Mouse (Mus musculus) myocyte (in vitro differentiated cells): ENCODE results near the gene Carnmt1. TPM values are rescaled to one million over a fixed set of nuclear protein-coding genes. Genes with fewer than 3 reads are reported as not detected.
A peak's percentile ranks its signal among the peaks of the same experiment; 100 is the strongest.

Source experiments
- H3K27me3 ChIP-seq: one replicate; pipeline ENCODE4 v1.6.1; 2011; ENCODE audit not compliant: control insufficient read depth, insufficient read depth, insufficient read length
- H3K36me3 ChIP-seq: one replicate; pipeline ENCODE4 v1.6.1; 2011; ENCODE audit not compliant: control insufficient read depth, insufficient read depth
- H3K4me2 ChIP-seq: one replicate; pipeline ENCODE4 v1.6.1; 2011; ENCODE audit warnings: low read depth, control low read depth
- H3K4me3 ChIP-seq: one replicate; pipeline ENCODE4 v1.5.1; 2011; ENCODE audit warnings: mild to moderate bottlenecking, control low read depth, moderate library complexity
- H3K79me2 ChIP-seq: one replicate; pipeline ENCODE4 v1.6.1; 2011; ENCODE audit not compliant: control insufficient read depth, insufficient read depth
- H3ac ChIP-seq: one replicate; pipeline ENCODE4 v1.6.1; 2011; ENCODE audit not compliant: control insufficient read depth, insufficient read length
- CEBPB ChIP-seq: IDR thresholded peaks from 2 replicates; pipeline ENCODE4 v1.6.1; 2011; ENCODE audit warnings: mild to moderate bottlenecking, moderate library complexity; ENCODE audit not compliant: poor library complexity, insufficient read depth, severe bottlenecking
- E2F4 ChIP-seq: IDR thresholded peaks from one replicate; pipeline ENCODE4 v1.6.1; 2011; ENCODE audit warnings: mild to moderate bottlenecking, control low read depth, moderate library complexity; ENCODE audit not compliant: insufficient read depth
- MAX ChIP-seq: IDR thresholded peaks from one replicate; pipeline ENCODE4 v1.6.1; 2011; ENCODE audit warnings: low read depth, mild to moderate bottlenecking, control low read depth
- MYOD1 ChIP-seq, 3 experiments: IDR thresholded peaks; one replicate each; pipeline ENCODE4 v1.6.1; 2011; ENCODE audit warnings: control low read depth in 2 of 3, low read depth in 2 of 3, mild to moderate bottlenecking in 2 of 3, moderate library complexity in 1 of 3; ENCODE audit not compliant: insufficient read length in 2 of 3, control insufficient read depth in 1 of 3
- MYOG ChIP-seq, 3 experiments: IDR thresholded peaks; one replicate each; pipeline ENCODE4 v1.6.1; 2011; ENCODE audit warnings: control low read depth in 2 of 3, low read depth in 2 of 3, mild to moderate bottlenecking in 2 of 3; ENCODE audit not compliant: insufficient read length in 2 of 3, control insufficient read depth in 1 of 3, insufficient read depth in 1 of 3
- POLR2A ChIP-seq: IDR thresholded peaks from one replicate; pipeline ENCODE4 v1.6.1; 2011; ENCODE audit warnings: low read depth, mild to moderate bottlenecking, control low read depth, moderate library complexity; ENCODE audit not compliant: insufficient read length
- POLR2AphosphoS2 ChIP-seq: IDR thresholded peaks from one replicate; pipeline ENCODE4 v1.6.1; 2011; ENCODE audit warnings: low read depth, control low read depth; ENCODE audit not compliant: insufficient read length
- REST ChIP-seq: IDR thresholded peaks from one replicate; pipeline ENCODE4 v1.6.1; 2011; ENCODE audit warnings: mild to moderate bottlenecking, control low read depth, moderate library complexity; ENCODE audit not compliant: insufficient read depth, insufficient read length
- SRF ChIP-seq: IDR thresholded peaks from one replicate; pipeline ENCODE4 v1.6.1; 2011; ENCODE audit warnings: low read depth; ENCODE audit not compliant: control insufficient read depth, insufficient read length
- TCF12 ChIP-seq: IDR thresholded peaks from one replicate; pipeline ENCODE4 v1.6.1; 2011; ENCODE audit warnings: mild to moderate bottlenecking, control low read depth; ENCODE audit not compliant: poor library complexity, insufficient read depth, severe bottlenecking
- TCF3 ChIP-seq: IDR thresholded peaks from one replicate; pipeline ENCODE4 v1.6.1; 2011; ENCODE audit warnings: low read depth, control low read depth; ENCODE audit not compliant: insufficient read length
- USF1 ChIP-seq: IDR thresholded peaks from one replicate; pipeline ENCODE4 v1.6.1; 2011; ENCODE audit warnings: low read depth, mild to moderate bottlenecking, control low read depth, moderate library complexity
- polyA plus RNA-seq: library from polyadenylated mRNA; unstranded; fragments of >200 nt; fragmentation: generic; extraction: Trizol; gene quantifications from one replicate; pipeline ENCODE4 v1.2.1, GENCODE M21; 2012; ENCODE audit warnings: missing spikeins

Carnmt1 gene
- polyA plus RNA-seq, 1 experiment: 6.1 TPM

DNA sequence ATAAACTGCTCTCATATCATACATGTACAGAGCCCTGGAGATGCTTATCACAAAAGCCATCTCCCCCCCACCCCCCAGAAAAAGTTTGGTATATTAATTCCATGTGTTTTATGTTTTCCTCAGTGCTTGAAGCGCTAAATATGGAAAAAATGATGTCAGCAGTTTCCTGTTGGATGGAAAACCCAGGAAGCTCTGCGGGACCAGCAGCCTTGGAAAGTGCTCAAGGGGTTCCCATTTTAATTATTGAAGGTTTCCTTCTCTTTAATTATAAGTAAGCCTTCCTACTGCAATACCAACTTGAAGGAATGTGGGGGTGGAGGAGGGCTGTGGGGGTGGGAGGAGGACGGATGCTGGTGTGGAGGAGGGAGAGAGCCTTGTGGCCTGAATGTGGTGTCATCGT lies 29.6 kb upstream of the Carnmt1 start:
- H3K36me3 ChIP-seq: no peaks in the 10 kb centered on the region
- H3ac ChIP-seq: no peak overlapping the region
- TF ChIP-seq SRF (no peak), REST (no peak), E2F4 (no peak), POLR2AphosphoS2 (no peak), MAX (no peak), USF1 (no peak), MYOG (IDR thresholded peaks at IDR 0.05; ENCODE audit: control insufficient read depth in 1 of 3, insufficient read depth in 1 of 3, insufficient read length in 2 of 3, low read depth in 2 of 3) (no peak), CEBPB (no peak), TCF3 (no peak), MYOD1 (IDR thresholded peaks at IDR 0.05; ENCODE audit: control insufficient read depth in 1 of 3, insufficient read length in 2 of 3, low read depth in 2 of 3) (no peak), TCF12 (no peak), POLR2A (no peak)
- H3K27me3 ChIP-seq: no peaks in the 10 kb centered on the region
- no peak overlapping the region for H3K4me3 ChIP-seq
- H3K4me2 ChIP-seq: no peak overlapping the region
- no peaks in the 10 kb centered on the region for H3K79me2 ChIP-seq

DNA sequence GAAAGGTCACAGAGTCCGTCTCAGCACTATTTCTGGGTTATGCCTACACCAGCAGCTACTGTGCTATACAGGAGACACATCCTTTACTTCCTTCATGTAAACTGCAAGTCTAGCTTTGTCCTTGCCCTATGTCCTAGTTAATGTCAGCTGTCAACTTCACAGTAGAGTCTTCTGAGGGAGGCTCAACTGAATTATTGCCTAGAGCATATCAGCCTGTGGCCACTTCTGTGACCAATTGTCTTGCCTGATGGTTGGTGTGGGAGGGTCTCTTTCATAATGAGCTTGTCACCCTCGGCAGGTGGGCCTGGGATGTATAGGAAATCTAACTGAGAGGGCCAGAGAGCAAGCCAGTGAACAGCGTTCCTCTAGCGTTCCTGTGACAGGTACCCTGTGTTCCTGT lies 27.2 kb upstream of the Carnmt1 start:
- H3K4me3 ChIP-seq: no peak overlapping the region
- H3K79me2 ChIP-seq: no peaks in the 10 kb centered on the region
- TF ChIP-seq POLR2AphosphoS2: no peak
- no peak for TF ChIP-seq REST
- no peak for TF ChIP-seq MYOG (IDR thresholded peaks at IDR 0.05; ENCODE audit: control insufficient read depth in 1 of 3, insufficient read depth in 1 of 3, insufficient read length in 2 of 3, low read depth in 2 of 3)
- no peak for TF ChIP-seq CEBPB
- no peak for TF ChIP-seq E2F4
- TF ChIP-seq SRF: no peak
- no peak for TF ChIP-seq TCF12
- TF ChIP-seq MYOD1 (IDR thresholded peaks at IDR 0.05; ENCODE audit: control insufficient read depth in 1 of 3, insufficient read length in 2 of 3, low read depth in 2 of 3): no peak
- TF ChIP-seq USF1: no peak
- no peak for TF ChIP-seq TCF3

DNA sequence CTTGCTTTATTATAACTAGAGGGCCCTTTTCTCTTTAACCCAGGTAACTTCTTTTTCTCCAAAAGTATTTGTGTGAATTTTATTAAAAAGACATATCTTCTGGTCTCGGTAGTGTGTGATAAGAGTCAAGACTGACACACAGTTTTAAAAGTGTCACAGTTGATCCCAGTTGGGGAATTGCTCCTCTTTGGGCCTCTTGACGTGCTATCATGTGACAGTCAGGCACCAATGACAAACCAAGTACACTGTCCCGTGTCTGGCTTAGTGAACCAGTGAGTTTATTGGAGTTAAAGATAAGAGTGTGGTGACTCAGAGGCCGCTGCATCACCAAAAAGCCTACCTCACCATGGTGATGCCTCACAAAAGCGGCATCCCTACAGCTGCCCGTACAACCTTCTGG lies 26.5 kb upstream of the Carnmt1 start:
- H3ac ChIP-seq: no peak overlapping the region
- no peak for TF ChIP-seq TCF12
- TF ChIP-seq TCF3: no peak
- no peak for TF ChIP-seq SRF
- TF ChIP-seq E2F4: no peak
- no peak for TF ChIP-seq POLR2AphosphoS2
- no peak for TF ChIP-seq POLR2A
- TF ChIP-seq MAX: no peak
- no peak for TF ChIP-seq MYOG (IDR thresholded peaks at IDR 0.05; ENCODE audit: control insufficient read depth in 1 of 3, insufficient read depth in 1 of 3, insufficient read length in 2 of 3, low read depth in 2 of 3)
- no peak for TF ChIP-seq REST
- no peak for TF ChIP-seq CEBPB
- no peak for TF ChIP-seq MYOD1 (IDR thresholded peaks at IDR 0.05; ENCODE audit: control insufficient read depth in 1 of 3, insufficient read length in 2 of 3, low read depth in 2 of 3)
- TF ChIP-seq USF1: no peak
- H3K4me2 ChIP-seq: no peak overlapping the region
- H3K27me3 ChIP-seq: no peaks in the 10 kb centered on the region
- H3K4me3 ChIP-seq: no peak overlapping the region
- no peaks in the 10 kb centered on the region for H3K79me2 ChIP-seq
- no peaks in the 10 kb centered on the region for H3K36me3 ChIP-seq

More for the DNA sequence above, 27.2 kb upstream of the Carnmt1 start:
- Histone ChIP-seq H3K27me3 (no peaks in the 10 kb centered on the region), H3K36me3 (no peaks in the 10 kb centered on the region), H3K4me2 (no peak overlapping the region), H3ac (no peak overlapping the region)

DNA sequence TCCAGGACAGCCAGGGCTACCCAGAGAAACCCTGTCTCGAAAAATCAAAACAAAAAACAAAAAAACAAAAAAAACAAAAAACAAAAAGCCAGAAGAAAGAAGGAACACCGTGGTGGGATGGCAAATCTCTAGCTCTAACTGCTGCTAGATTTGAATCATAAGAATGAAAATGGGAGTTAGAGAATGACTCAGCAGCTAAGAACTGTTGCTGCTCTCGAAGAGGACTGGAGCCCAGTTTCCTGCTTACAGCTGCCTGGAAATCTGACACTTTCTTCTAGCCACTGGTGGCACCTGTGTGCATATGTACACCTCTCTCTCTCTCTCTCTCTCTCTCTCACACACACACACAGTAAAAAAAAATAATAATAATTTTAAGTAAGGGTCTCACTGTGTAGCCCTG lies 24.2 kb upstream of the Carnmt1 start:
- TF ChIP-seq POLR2AphosphoS2 (no peak), MYOD1 (IDR thresholded peaks at IDR 0.05; ENCODE audit: control insufficient read depth in 1 of 3, insufficient read length in 2 of 3, low read depth in 2 of 3) (peak in 1 of 3 experiments; percentile 12)
- Histone ChIP-seq H3K4me3 (no peak overlapping the region), H3K79me2 (no peaks in the 10 kb centered on the region), H3K27me3 (no peaks in the 10 kb centered on the region), H3ac (no peak overlapping the region), H3K4me2 (no peak overlapping the region), H3K36me3 (no peaks in the 10 kb centered on the region)

DNA sequence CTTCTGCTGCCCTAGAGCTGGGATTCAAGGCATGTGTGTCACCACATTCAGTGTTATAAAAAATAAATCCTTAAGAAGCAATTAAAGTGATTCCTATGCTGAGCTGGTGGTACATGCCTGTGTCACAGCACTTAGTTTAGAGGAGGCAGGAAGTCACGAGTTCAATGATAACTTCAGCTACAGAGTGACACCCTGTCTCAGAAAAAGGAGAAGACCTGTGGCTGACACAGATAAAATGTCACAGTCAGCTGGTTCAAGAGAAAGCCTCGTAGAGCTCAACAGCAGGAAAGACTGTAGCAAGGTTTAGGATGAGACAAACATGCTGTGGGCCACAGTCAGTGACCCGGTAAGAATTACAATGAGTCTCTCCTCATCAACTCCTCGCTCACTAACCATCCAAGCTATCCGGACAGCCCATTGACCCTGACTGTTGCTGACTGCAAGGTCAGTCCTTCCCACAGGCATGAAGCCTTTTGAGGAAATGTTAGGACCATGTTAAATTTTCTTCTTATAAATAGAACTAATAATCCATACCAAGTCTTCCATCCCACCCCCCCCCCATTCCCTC lies 23.6 kb upstream of the Carnmt1 start:
- Histone ChIP-seq H3K27me3 (no peaks in the 10 kb centered on the region), H3K4me2 (no peak overlapping the region)
- TF ChIP-seq POLR2A: no peak
- TF ChIP-seq E2F4: no peak
- TF ChIP-seq REST: no peak
- no peak for TF ChIP-seq MYOD1 (IDR thresholded peaks at IDR 0.05; ENCODE audit: control insufficient read depth in 1 of 3, insufficient read length in 2 of 3, low read depth in 2 of 3)
- TF ChIP-seq MAX: no peak
- TF ChIP-seq SRF: no peak
- no peak for TF ChIP-seq USF1
- TF ChIP-seq TCF12: no peak
- no peak for TF ChIP-seq MYOG (IDR thresholded peaks at IDR 0.05; ENCODE audit: control insufficient read depth in 1 of 3, insufficient read depth in 1 of 3, insufficient read length in 2 of 3, low read depth in 2 of 3)

More for the DNA sequence above, 23.6 kb upstream of the Carnmt1 start:
- Histone ChIP-seq H3K36me3 (no peaks in the 10 kb centered on the region), H3K4me3 (no peak overlapping the region), H3ac (no peak overlapping the region), H3K79me2 (no peaks in the 10 kb centered on the region)
